23 mouse cellular contexts compared by ENCODE assay signal in genomic region chr1:127160118-127160760, GRCm38 (mm10). TPM values are rescaled to one million over a fixed set of nuclear protein-coding genes. Genes with fewer than 3 reads are reported as not detected.
DNase-seq lines count a peak whose midpoint lies in the region; ATAC-seq and TF ChIP-seq lines count a peak whose summit lies in the region.
"Had no signal": no experiment of that assay in that cellular context is flagged by ENCODE, and none has a peak within 500 bp of the region (broad histone marks: within the 10 kb centered on the region; RNA-seq: fewer than 3 reads in every experiment).

No protein-coding gene starts in this region.

- H3K36me3 ChIP-seq in forebrain, embryonic 14.5 days (ENCODE audit: control insufficient read depth, insufficient read depth, low read length) = no peaks in the 10 kb centered on the region
- H3K36me3 ChIP-seq in forebrain, embryonic 12.5 days (replicated peaks) = no peaks in the 10 kb centered on the region
- no peaks in the 10 kb centered on the region for H3K36me3 ChIP-seq in kidney, adult 2 months (ENCODE audit: control insufficient read depth, insufficient read depth, low read length)
- H3K36me3 ChIP-seq in limb, embryonic 15.5 days = no peaks in the 10 kb centered on the region
- no peaks in the 10 kb centered on the region for H3K36me3 ChIP-seq in limb, embryonic 10.5 days
- H3K36me3 ChIP-seq: embryonic facial prominence, embryonic 15.5 days; hindbrain, embryonic 10.5 days; intestine, embryonic 15.5 days; liver, embryonic 15.5 days; lung, embryonic 15.5 days; midbrain, embryonic 13.5 days had no signal

- H3K9me3 ChIP-seq in forebrain, embryonic 14.5 days (replicated peaks; ENCODE audit: control insufficient read depth, low read length) = no peaks in the 10 kb centered on the region
- no peaks in the 10 kb centered on the region for H3K9me3 ChIP-seq in forebrain, embryonic 12.5 days
- no peaks in the 10 kb centered on the region for H3K9me3 ChIP-seq in limb, embryonic 15.5 days
- no peaks in the 10 kb centered on the region for H3K9me3 ChIP-seq in limb, embryonic 10.5 days (replicated peaks)
- H3K9me3 ChIP-seq: embryonic facial prominence, embryonic 15.5 days; hindbrain, embryonic 10.5 days; intestine, embryonic 15.5 days; liver, embryonic 15.5 days; lung, embryonic 15.5 days; midbrain, embryonic 13.5 days had no signal

- no peak overlapping the region for H3K4me3 ChIP-seq in forebrain, embryonic 14.5 days (ENCODE audit: low read depth, low read length)
- H3K4me3 ChIP-seq in forebrain, embryonic 12.5 days (replicated peaks) = no peak overlapping the region
- no peak overlapping the region for H3K4me3 ChIP-seq in kidney, adult 2 months (ENCODE audit: insufficient read depth, low read depth, low read length)
- no peak overlapping the region for H3K4me3 ChIP-seq in limb, embryonic 15.5 days
- no peak overlapping the region for H3K4me3 ChIP-seq in limb, embryonic 10.5 days
- H3K4me3 ChIP-seq: embryonic facial prominence, embryonic 15.5 days; hindbrain, embryonic 10.5 days; intestine, embryonic 15.5 days; liver, embryonic 15.5 days; lung, embryonic 15.5 days; megakaryocyte, embryonic 14.5 days; midbrain, embryonic 13.5 days had no signal

- no peak overlapping the region for H3K4me2 ChIP-seq in forebrain, embryonic 14.5 days (ENCODE audit: low read length)
- no peak overlapping the region for H3K4me2 ChIP-seq in forebrain, embryonic 12.5 days
- H3K4me2 ChIP-seq in limb, embryonic 15.5 days = no peak overlapping the region
- H3K4me2 ChIP-seq: embryonic facial prominence, embryonic 15.5 days; heart, embryonic 11.5 days; intestine, embryonic 15.5 days; liver, embryonic 15.5 days; lung, embryonic 15.5 days; midbrain, embryonic 13.5 days had no signal

- no peaks in the 10 kb centered on the region for H3K27me3 ChIP-seq in forebrain, embryonic 14.5 days (replicated peaks; ENCODE audit: control insufficient read depth, insufficient read depth, low read length)
- no peaks in the 10 kb centered on the region for H3K27me3 ChIP-seq in forebrain, embryonic 12.5 days
- no peaks in the 10 kb centered on the region for H3K27me3 ChIP-seq in kidney, adult 2 months (replicated peaks; ENCODE audit: control insufficient read depth, insufficient read depth, low read length)
- H3K27me3 ChIP-seq in limb, embryonic 15.5 days = no peaks in the 10 kb centered on the region
- H3K27me3 ChIP-seq in limb, embryonic 10.5 days (ENCODE audit: low read depth, poor library complexity, severe bottlenecking) = no peaks in the 10 kb centered on the region
- H3K27me3 ChIP-seq: embryonic facial prominence, embryonic 15.5 days; intestine, embryonic 15.5 days; liver, embryonic 15.5 days; lung, embryonic 15.5 days; midbrain, embryonic 13.5 days had no signal

- no peak for TF ChIP-seq CTCF in kidney, adult 2 months (conservative IDR thresholded peaks at IDR 0.05; ENCODE audit: insufficient read depth, insufficient read length, low read depth, low read length)

- no peaks in the 10 kb centered on the region for H3K4me1 ChIP-seq in forebrain, embryonic 14.5 days (ENCODE audit: control insufficient read depth, insufficient read depth, low read length)
- no peaks in the 10 kb centered on the region for H3K4me1 ChIP-seq in forebrain, embryonic 12.5 days
- H3K4me1 ChIP-seq in kidney, adult 2 months (ENCODE audit: control insufficient read depth, insufficient read depth, low read length) = peaks cover 17% of the 10 kb centered on the region; the same call in 1 of the 2 replicates
- H3K4me1 ChIP-seq in limb, embryonic 15.5 days = no peaks in the 10 kb centered on the region
- no peaks in the 10 kb centered on the region for H3K4me1 ChIP-seq in limb, embryonic 10.5 days
- H3K4me1 ChIP-seq: embryonic facial prominence, embryonic 15.5 days; hindbrain, embryonic 10.5 days; intestine, embryonic 15.5 days; liver, embryonic 15.5 days; lung, embryonic 15.5 days; midbrain, embryonic 13.5 days had no signal

- ATAC-seq in forebrain, embryonic 14.5 days = no peak
- no peak for ATAC-seq in forebrain, embryonic 12.5 days (ENCODE audit: low FRiP score)
- ATAC-seq in limb, embryonic 15.5 days (ENCODE audit: insufficient number of reproducible peaks, low FRiP score, low TSS enrichment, low read depth) = no peak
- ATAC-seq: hindbrain, embryonic 16.5 days; intestine, embryonic 15.5 days; midbrain, embryonic 13.5 days had no signal

- TF ChIP-seq POLR2A in kidney, adult 2 months (IDR thresholded peaks at IDR 0.05; ENCODE audit: low read depth, low read length) = no peak

- H3K9ac ChIP-seq in forebrain, embryonic 14.5 days (ENCODE audit: low read length) = no peak overlapping the region
- H3K9ac ChIP-seq in forebrain, embryonic 12.5 days = no peak overlapping the region
- no peak overlapping the region for H3K9ac ChIP-seq in limb, embryonic 15.5 days
- H3K9ac ChIP-seq: embryonic facial prominence, embryonic 15.5 days; intestine, embryonic 15.5 days; liver, embryonic 15.5 days; lung, embryonic 15.5 days; midbrain, embryonic 13.5 days had no signal

- 20% methylated on average over 5 of the region's 5 CpGs for WGBS in forebrain, embryonic 14.5 days
- WGBS in forebrain, embryonic 12.5 days = 34% methylated on average over 5 of the region's 5 CpGs
- 59% methylated on average over 5 of the region's 5 CpGs for WGBS in kidney, adult 2 months
- 87% methylated on average over 5 of the region's 5 CpGs for WGBS in limb, embryonic 15.5 days
- WGBS in limb, embryonic 10.5 days = 94% methylated on average over 5 of the region's 5 CpGs

- peak; percentile 13 for DNase-seq in forebrain, embryonic 14.5 days (ENCODE audit: low spot score)
- peak; percentile 90 for DNase-seq in kidney, adult 2 months
- DNase-seq in kidney, postnatal 4 days = no peak
- DNase-seq in limb, embryonic 10.5 days (ENCODE audit: low spot score) = no peak
- no peak for DNase-seq in spleen, postnatal 4 days (ENCODE audit: low spot score in 2 of 2)
- DNase-seq in urinary bladder, postnatal 25 days (ENCODE audit: low spot score) = no peak
- DNase-seq: adrenal gland, postnatal 14 days; cerebellum, adult 9-10 months; gastrocnemius, postnatal 14 days; heart, adult 11 months; lung, postnatal 36 days; right cerebral cortex, postnatal 14 days had no signal

- H3K27ac ChIP-seq in forebrain, embryonic 14.5 days (ENCODE audit: low read depth, low read length) = no peak overlapping the region
- H3K27ac ChIP-seq in forebrain, embryonic 12.5 days = no peak overlapping the region
- peak overlapping the region; percentile 63 for H3K27ac ChIP-seq in kidney, adult 2 months (ENCODE audit: insufficient read depth, low read depth, low read length)
- peak overlapping the region; percentile 24; the same call in 1 of the 2 replicates for H3K27ac ChIP-seq in limb, embryonic 15.5 days
- no peak overlapping the region for H3K27ac ChIP-seq in limb, embryonic 10.5 days
- H3K27ac ChIP-seq: embryonic facial prominence, embryonic 15.5 days; hindbrain, embryonic 10.5 days; intestine, embryonic 15.5 days; liver, embryonic 15.5 days; lung, embryonic 15.5 days; midbrain, embryonic 13.5 days had no signal

RNA-seq across cellular contexts. Expression of gene Mgat5, which starts 44.6 kb away (rescaled TPM):
- 11.4 and 13.0 TPM in 2 replicates for polyA plus RNA-seq in forebrain, embryonic 14.5 days (2014; fragmentation: Nextera tagmentation; extraction: Ambion mirVana)
- polyA plus RNA-seq in forebrain, embryonic 12.5 days (2016; fragmentation: Nextera tagmentation; extraction: Ambion mirVana) = 9.7 and 10.5 TPM in 2 replicates
- polyA plus RNA-seq in kidney, adult 2 months (2012; rRNA removed) = 12.0 and 13.1 TPM in 2 replicates
- polyA plus RNA-seq in limb, embryonic 15.5 days (2015; fragmentation: Nextera tagmentation; extraction: Ambion mirVana) = 5.3 and 6.7 TPM in 2 replicates
- polyA plus RNA-seq in limb, embryonic 10.5 days (2016; fragmentation: Nextera tagmentation; extraction: Ambion mirVana) = 4.3 and 5.1 TPM in 2 replicates

Comparison
In these comparisons a context has a peak if more than half of its experiments do, and no peak if none do; other contexts are left out.
1. DNase-seq: peak in forebrain, embryonic 14.5 days (single experiment) and kidney, adult 2 months (single experiment); none in kidney, postnatal 4 days (0 of 2), limb, embryonic 10.5 days (single experiment), spleen, postnatal 4 days (0 of 2) and urinary bladder, postnatal 25 days (single experiment).
2. H3K27ac ChIP-seq: peak in kidney, adult 2 months (single experiment) and limb, embryonic 15.5 days (single experiment); none in forebrain, embryonic 14.5 days (single experiment), forebrain, embryonic 12.5 days (single experiment) and limb, embryonic 10.5 days (single experiment).